8 mouse cellular contexts compared by ENCODE assay signal in the genomic region with DNA sequence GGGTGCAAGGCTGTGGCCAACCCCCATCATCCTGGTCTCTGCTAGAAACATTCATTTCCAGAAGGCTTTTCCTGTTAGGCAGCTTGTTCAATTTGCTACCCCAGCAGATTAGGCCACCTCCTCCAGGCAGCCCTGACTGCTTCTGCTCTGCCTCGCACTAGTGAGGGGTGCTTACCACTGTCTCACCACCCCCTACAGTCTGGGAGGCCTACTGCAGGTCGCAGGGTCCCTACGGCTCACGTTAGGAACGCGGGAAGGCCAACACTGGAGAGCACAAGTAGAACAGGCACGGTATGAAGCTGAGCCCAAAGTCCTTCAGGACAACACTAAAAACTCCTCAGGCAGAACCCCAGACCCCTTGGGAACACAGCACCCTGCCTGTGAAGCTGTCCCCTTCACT. TPM values are rescaled to one million over a fixed set of nuclear protein-coding genes. Genes with fewer than 3 reads are reported as not detected.
DNase-seq lines count a peak whose midpoint lies in the region; ATAC-seq lines count a peak whose summit lies in the region.

No protein-coding gene starts in this region.

- H3K4me3 ChIP-seq in heart, embryonic 13.5 days, result peak overlapping the region; percentile 99
- peak overlapping the region; percentile 96 for H3K4me3 ChIP-seq in hindbrain, embryonic 14.5 days (replicated peaks; ENCODE audit: low read length)
- H3K4me3 ChIP-seq in midbrain, embryonic 16.5 days (ENCODE audit: low read depth, low read length), result no peak overlapping the region; the same call in 1 of the 2 replicates

- H3K4me2 ChIP-seq in heart, embryonic 13.5 days, result peak overlapping the region; percentile 94
- peak overlapping the region; percentile 79 for H3K4me2 ChIP-seq in hindbrain, embryonic 14.5 days (replicated peaks)
- peak overlapping the region; percentile 92 for H3K4me2 ChIP-seq in midbrain, embryonic 16.5 days (ENCODE audit: low read length)

- no peaks in the 10 kb centered on the region for H3K9me3 ChIP-seq in heart, embryonic 13.5 days
- H3K9me3 ChIP-seq in hindbrain, embryonic 14.5 days (ENCODE audit: control insufficient read depth, low read length), result no peaks in the 10 kb centered on the region
- H3K9me3 ChIP-seq in midbrain, embryonic 16.5 days (replicated peaks; ENCODE audit: control insufficient read depth, low read length, poor library complexity, severe bottlenecking), result no peaks in the 10 kb centered on the region

- intact Hi-C loops in heart, postnatal 14 days (cut with DNase I), result no loop called here
- intact Hi-C loops in left cerebral cortex, postnatal 36 days (cut with DNase I), result no loop called here

- H3K4me1 ChIP-seq in heart, embryonic 13.5 days, result peaks cover 78% of the 10 kb centered on the region
- peaks cover 39% of the 10 kb centered on the region for H3K4me1 ChIP-seq in hindbrain, embryonic 14.5 days (replicated peaks; ENCODE audit: control insufficient read depth, insufficient read depth, low read length)
- H3K4me1 ChIP-seq in midbrain, embryonic 16.5 days (ENCODE audit: control insufficient read depth, insufficient read depth, low read length), result peaks cover 29% of the 10 kb centered on the region

- no peak for ATAC-seq in heart, embryonic 13.5 days (ENCODE audit: extremely low read depth, insufficient number of reproducible peaks, low FRiP score, low TSS enrichment)
- no peak for ATAC-seq in hindbrain, embryonic 14.5 days (ENCODE audit: low FRiP score)
- no peak for ATAC-seq in midbrain, embryonic 16.5 days

- DNase-seq in heart, postnatal 14 days, result no peak
- DNase-seq in R1 (ENCODE audit: low read depth, low spot score), result peak; percentile 80
- DNase-seq in hindbrain, embryonic 14.5 days (ENCODE audit: low spot score), result no peak
- no peak for DNase-seq in left cerebral cortex, postnatal 36 days (ENCODE audit: low spot score in 2 of 2)
- DNase-seq in right cerebral cortex, adult 2 months (ENCODE audit: low spot score in 2 of 2), result no peak
- DNase-seq in layer of hippocampus, postnatal 25 days (ENCODE audit: extremely low spot score in 1 of 2, low spot score in 1 of 2), result no peak

- no peaks in the 10 kb centered on the region for H3K27me3 ChIP-seq in heart, embryonic 13.5 days (replicated peaks)
- H3K27me3 ChIP-seq in hindbrain, embryonic 14.5 days (ENCODE audit: control insufficient read depth, insufficient read depth, low read length), result no peaks in the 10 kb centered on the region
- H3K27me3 ChIP-seq in midbrain, embryonic 16.5 days (ENCODE audit: control insufficient read depth, insufficient read depth, low read depth, low read length), result no peaks in the 10 kb centered on the region

- peak overlapping the region; percentile 100 for H3K27ac ChIP-seq in heart, embryonic 13.5 days (replicated peaks)
- no peak overlapping the region for H3K27ac ChIP-seq in hindbrain, embryonic 14.5 days
- no peak overlapping the region for H3K27ac ChIP-seq in midbrain, embryonic 16.5 days (ENCODE audit: low read length)

- peak overlapping the region; percentile 100 for H3K9ac ChIP-seq in heart, embryonic 13.5 days
- peak overlapping the region; percentile 99; the same call in 1 of the 2 replicates for H3K9ac ChIP-seq in hindbrain, embryonic 14.5 days
- H3K9ac ChIP-seq in midbrain, embryonic 16.5 days (ENCODE audit: low read depth, low read length), result peak overlapping the region; percentile 96; the same call in 1 of the 2 replicates

- 75% methylated on average over 7 of the region's 7 CpGs for WGBS in heart, embryonic 13.5 days
- 78% methylated on average over 7 of the region's 7 CpGs for WGBS in hindbrain, embryonic 14.5 days
- 78% methylated on average over 7 of the region's 7 CpGs for WGBS in midbrain, embryonic 16.5 days

- H3K36me3 ChIP-seq in heart, embryonic 13.5 days, result peaks cover 50% of the 10 kb centered on the region
- peaks cover 43% of the 10 kb centered on the region for H3K36me3 ChIP-seq in hindbrain, embryonic 14.5 days (replicated peaks; ENCODE audit: control insufficient read depth, insufficient read depth)
- H3K36me3 ChIP-seq in midbrain, embryonic 16.5 days (ENCODE audit: control insufficient read depth, insufficient read depth, low read length), result peaks cover 12% of the 10 kb centered on the region; the same call in 1 of the 2 replicates

RNA-seq across cellular contexts. Expression of a gene that starts 2.8 kb away (rescaled TPM):
- 59.2 and 66.6 TPM in 2 replicates for polyA plus RNA-seq in heart, embryonic 13.5 days (2015; fragmentation: Nextera tagmentation; extraction: Ambion mirVana)
- 100 to 1,000 TPM; 217 to 237 TPM for total RNA-seq in heart, postnatal 14 days (2021)
- polyA plus RNA-seq in hindbrain, embryonic 14.5 days (2014; fragmentation: Nextera tagmentation; extraction: Ambion mirVana), result 69.2 and 70.3 TPM in 2 replicates
- 58.7 and 60.4 TPM in 2 replicates for polyA plus RNA-seq in midbrain, embryonic 16.5 days (2015; fragmentation: Nextera tagmentation; extraction: Ambion mirVana)
- 100 to 1,000 TPM; 143 to 162 TPM for total RNA-seq in left cerebral cortex, postnatal 36 days (2021)
- 100 to 1,000 TPM; 147 to 158 TPM for total RNA-seq in layer of hippocampus, postnatal 25 days (2021)

RNA-seq across cellular contexts. Expression of a gene that starts 6.7 kb away (rescaled TPM):
- polyA plus RNA-seq in heart, embryonic 13.5 days (2015; fragmentation: Nextera tagmentation; extraction: Ambion mirVana), result 5.8 and 6.2 TPM in 2 replicates
- total RNA-seq in heart, postnatal 14 days (2021), result 1 to 10 TPM; 5.8 to 7.2 TPM
- 2.2 and 4.7 TPM in 2 replicates for polyA plus RNA-seq in hindbrain, embryonic 14.5 days (2014; fragmentation: Nextera tagmentation; extraction: Ambion mirVana)
- polyA plus RNA-seq in midbrain, embryonic 16.5 days (2015; fragmentation: Nextera tagmentation; extraction: Ambion mirVana), result 0.73 and 1.2 TPM in 2 replicates
- total RNA-seq in left cerebral cortex, postnatal 36 days (2021), result under 1 TPM; 0.70 to 0.81 TPM
- total RNA-seq in layer of hippocampus, postnatal 25 days (2021), result under 1 TPM; 0.40 to 0.76 TPM

RNA-seq across cellular contexts. Expression of a gene that starts 27.4 kb away (rescaled TPM):
- polyA plus RNA-seq in heart, embryonic 13.5 days (2015; fragmentation: Nextera tagmentation; extraction: Ambion mirVana), result 129 and 149 TPM in 2 replicates
- total RNA-seq in heart, postnatal 14 days (2021), result 10 to 100 TPM; 25.4 to 30.9 TPM
- polyA plus RNA-seq in hindbrain, embryonic 14.5 days (2014; fragmentation: Nextera tagmentation; extraction: Ambion mirVana), result 54.2 and 58.4 TPM in 2 replicates
- 41.7 and 44.1 TPM in 2 replicates for polyA plus RNA-seq in midbrain, embryonic 16.5 days (2015; fragmentation: Nextera tagmentation; extraction: Ambion mirVana)
- 10 to 100 TPM; 17.8 to 23.0 TPM for total RNA-seq in left cerebral cortex, postnatal 36 days (2021)
- 10 to 100 TPM; 20.0 to 21.9 TPM for total RNA-seq in layer of hippocampus, postnatal 25 days (2021)

RNA-seq across cellular contexts. Expression of a gene that starts 48.4 kb away (rescaled TPM):
- 4.0 and 4.3 TPM in 2 replicates for polyA plus RNA-seq in heart, embryonic 13.5 days (2015; fragmentation: Nextera tagmentation; extraction: Ambion mirVana)
- total RNA-seq in heart, postnatal 14 days (2021), result 1 to 10 TPM; 8.6 to 9.9 TPM
- polyA plus RNA-seq in hindbrain, embryonic 14.5 days (2014; fragmentation: Nextera tagmentation; extraction: Ambion mirVana), result 39.5 and 41.9 TPM in 2 replicates
- 36.0 and 39.4 TPM in 2 replicates for polyA plus RNA-seq in midbrain, embryonic 16.5 days (2015; fragmentation: Nextera tagmentation; extraction: Ambion mirVana)
- total RNA-seq in left cerebral cortex, postnatal 36 days (2021), result 100 to 1,000 TPM; 258 to 267 TPM
- 100 to 1,000 TPM; 180 to 192 TPM for total RNA-seq in layer of hippocampus, postnatal 25 days (2021)

RNA-seq across cellular contexts. Expression of a gene that starts 52.0 kb away (rescaled TPM):
- 69.3 and 83.9 TPM in 2 replicates for polyA plus RNA-seq in heart, embryonic 13.5 days (2015; fragmentation: Nextera tagmentation; extraction: Ambion mirVana)
- total RNA-seq in heart, postnatal 14 days (2021), result 100 to 1,000 TPM; 119 to 129 TPM
- 5.3 and 5.5 TPM in 2 replicates for polyA plus RNA-seq in hindbrain, embryonic 14.5 days (2014; fragmentation: Nextera tagmentation; extraction: Ambion mirVana)
- polyA plus RNA-seq in midbrain, embryonic 16.5 days (2015; fragmentation: Nextera tagmentation; extraction: Ambion mirVana), result 4.0 and 4.2 TPM in 2 replicates
- total RNA-seq in left cerebral cortex, postnatal 36 days (2021), result 10 to 100 TPM; 14.3 to 25.8 TPM
- 10 to 100 TPM; 11.4 to 12.9 TPM for total RNA-seq in layer of hippocampus, postnatal 25 days (2021)
